Mouse (Mus musculus): ENCODE results near the gene Psmb5. TPM values are rescaled to one million over a fixed set of nuclear protein-coding genes. Genes with fewer than 3 reads are reported as not detected.

Gene Psmb5
- polyA plus RNA-seq (2012; rRNA removed), result 129 and 146 TPM in 2 replicates

DNA sequence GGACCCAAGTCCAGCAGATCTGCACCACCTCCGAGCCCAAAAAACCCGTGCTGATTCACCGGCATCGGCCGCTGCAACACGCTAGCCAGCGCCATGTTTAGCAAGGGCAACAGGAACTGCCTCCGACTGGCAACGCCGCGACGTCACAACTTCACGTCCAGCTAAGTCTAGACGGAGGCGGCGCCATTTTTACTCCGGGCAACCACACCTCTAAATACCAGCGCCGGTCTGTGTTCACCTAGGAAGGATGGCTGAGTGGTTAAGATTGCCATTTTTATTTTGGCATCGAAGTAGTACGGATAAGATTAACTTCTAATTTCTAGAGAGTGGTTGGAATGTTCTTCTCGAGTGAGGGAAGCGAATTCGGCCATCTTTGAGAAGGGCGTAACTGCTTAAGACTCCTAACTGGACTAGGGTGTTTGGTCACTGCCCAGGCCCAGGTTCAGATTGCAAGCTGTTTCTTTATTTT, at the start of gene Psmb5:
TSS of gene Psmb5 (minus strand) at position 126 of the 469 bp plus-strand sequence.
- under 1% methylated on average over 25 of the region's 25 CpGs for WGBS
- no peak for TF ChIP-seq CTCF (IDR thresholded peaks at IDR 0.05; ENCODE audit: insufficient read depth, low read length)
- peak; percentile 61; the same call in 1 of the 2 replicates for TF ChIP-seq POLR2A (IDR thresholded peaks at IDR 0.05; ENCODE audit: borderline replicate concordance, extremely low read depth, low read depth, low read length)
- Histone ChIP-seq H3K4me1 (ENCODE audit: control insufficient read depth, insufficient read depth, low read length) (no peaks in the 10 kb centered on the region; the same call in 1 of the 2 replicates), H3K4me3 (replicated peaks; ENCODE audit: extremely low read depth, low read depth, low read length) (peak within 1 kb of the TSS; percentile 89)
- DNase-seq, result peak; percentile 93

DNA sequence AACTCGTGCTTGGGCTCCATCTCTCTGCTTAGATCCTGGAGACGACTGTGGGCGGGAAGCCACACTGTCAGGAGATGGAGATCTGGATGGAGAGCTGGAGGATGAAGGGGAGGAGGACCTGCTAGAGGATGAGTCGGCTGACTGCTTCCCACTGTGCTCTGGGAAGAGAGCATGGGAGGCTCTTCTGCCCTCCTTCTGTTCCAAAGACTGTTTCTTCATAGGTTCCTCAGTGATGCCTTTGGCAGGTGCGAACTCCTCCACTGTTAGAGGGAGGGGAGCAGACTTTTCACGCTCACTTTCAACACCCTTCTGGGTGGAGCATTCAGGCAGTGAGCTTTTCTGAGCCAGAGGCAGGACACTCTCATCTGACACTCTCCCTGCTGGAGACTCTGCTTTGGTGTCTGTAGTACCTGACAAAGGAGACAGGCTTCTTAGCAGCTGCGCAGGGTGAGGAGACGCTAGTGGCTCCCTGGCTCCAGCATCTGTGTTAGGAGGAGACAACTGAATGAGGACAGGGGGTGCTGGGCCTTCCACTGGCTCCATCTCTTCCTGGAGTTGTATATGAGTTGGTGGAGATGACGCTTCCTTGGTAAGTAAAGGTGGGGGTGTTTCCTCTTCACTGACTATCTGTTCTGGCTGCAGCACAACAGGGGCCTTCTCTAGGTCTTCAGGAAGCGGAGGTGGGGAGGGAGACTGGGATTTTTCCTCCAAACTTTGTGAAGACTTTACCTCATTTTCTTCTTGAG, 46.8 kb upstream of the Psmb5 start:
- TF ChIP-seq POLR2A (IDR thresholded peaks at IDR 0.05; ENCODE audit: borderline replicate concordance, extremely low read depth, low read depth, low read length) (no peak), CTCF (IDR thresholded peaks at IDR 0.05; ENCODE audit: insufficient read depth, low read length) (no peak)
- WGBS, result 88% methylated on average over 10 of the region's 10 CpGs
- DNase-seq, result no peak
- no peaks in the 10 kb centered on the region for H3K4me1 ChIP-seq (ENCODE audit: control insufficient read depth, insufficient read depth, low read length)
- no peak overlapping the region for H3K4me3 ChIP-seq (replicated peaks; ENCODE audit: extremely low read depth, low read depth, low read length)

DNA sequence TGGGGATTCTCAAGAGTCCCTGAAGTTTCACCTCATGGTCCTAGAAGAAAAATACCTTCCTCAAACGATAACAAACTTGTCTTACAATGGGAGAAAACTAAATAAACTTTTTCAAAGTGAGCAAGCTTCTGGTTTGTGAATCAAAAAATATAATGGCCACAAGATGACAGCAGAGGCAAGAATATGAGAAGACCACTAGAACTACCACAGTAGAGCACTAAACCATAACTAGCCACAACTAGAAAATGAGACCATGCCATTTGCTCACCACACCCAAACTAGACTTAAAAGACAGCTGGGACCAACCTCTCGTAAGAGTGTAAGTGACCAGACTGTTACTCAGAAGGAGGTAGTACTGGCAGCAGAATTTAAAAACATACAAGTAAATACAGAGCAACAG, 42.2 kb upstream of the Psmb5 start:
- Histone ChIP-seq H3K4me1 (ENCODE audit: control insufficient read depth, insufficient read depth, low read length) (no peaks in the 10 kb centered on the region), H3K4me3 (replicated peaks; ENCODE audit: extremely low read depth, low read depth, low read length) (no peak overlapping the region)
- no peak for DNase-seq
- WGBS, result 86% methylated on average over 2 of the region's 2 CpGs
- TF ChIP-seq POLR2A (IDR thresholded peaks at IDR 0.05; ENCODE audit: borderline replicate concordance, extremely low read depth, low read depth, low read length) (no peak), CTCF (IDR thresholded peaks at IDR 0.05; ENCODE audit: insufficient read depth, low read length) (no peak)

DNA sequence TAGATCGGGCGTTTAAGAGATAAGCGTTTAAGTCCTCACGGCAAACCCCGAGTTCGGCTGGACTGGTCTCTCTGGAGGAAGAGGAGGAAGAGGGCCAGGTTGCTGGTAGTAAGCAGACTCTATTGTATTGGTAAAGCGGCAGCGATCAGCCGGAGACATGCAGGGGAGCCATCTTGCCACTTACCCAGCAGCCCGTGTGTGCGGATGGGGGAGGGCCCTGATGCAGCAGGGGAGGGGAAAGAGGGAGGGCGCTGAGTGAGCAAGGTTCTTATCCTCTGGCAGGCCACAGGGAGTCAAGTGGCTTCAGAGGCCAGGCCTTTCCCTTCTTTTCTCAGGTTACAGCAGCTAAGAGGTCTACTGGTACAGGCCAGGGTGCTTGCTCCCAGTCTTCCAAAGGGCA, 35.7 kb upstream of the Psmb5 start:
- H3K4me1 ChIP-seq (ENCODE audit: control insufficient read depth, insufficient read depth, low read length), result peaks cover 6% of the 10 kb centered on the region
- DNase-seq, result peak; percentile 74
- peak overlapping the region; percentile 91 for H3K4me3 ChIP-seq (replicated peaks; ENCODE audit: extremely low read depth, low read depth, low read length)
- 1% methylated on average over 12 of the region's 12 CpGs for WGBS
- TF ChIP-seq CTCF (IDR thresholded peaks at IDR 0.05; ENCODE audit: insufficient read depth, low read length) (no peak), POLR2A (IDR thresholded peaks at IDR 0.05; ENCODE audit: borderline replicate concordance, extremely low read depth, low read depth, low read length) (peak; percentile 30; the same call in 1 of the 2 replicates)

GRCm38 (mm10) chr14:54652787-54653186, 35.0 kb upstream of the Psmb5 start:
- WGBS, result 7% methylated on average over 7 of the region's 7 CpGs
- no peak for TF ChIP-seq POLR2A (IDR thresholded peaks at IDR 0.05; ENCODE audit: borderline replicate concordance, extremely low read depth, low read depth, low read length)
- no peak for TF ChIP-seq CTCF (IDR thresholded peaks at IDR 0.05; ENCODE audit: insufficient read depth, low read length)
- no peak overlapping the region for H3K4me3 ChIP-seq (replicated peaks; ENCODE audit: extremely low read depth, low read depth, low read length)
- peaks cover 6% of the 10 kb centered on the region for H3K4me1 ChIP-seq (ENCODE audit: control insufficient read depth, insufficient read depth, low read length)
- DNase-seq, result no peak

DNA sequence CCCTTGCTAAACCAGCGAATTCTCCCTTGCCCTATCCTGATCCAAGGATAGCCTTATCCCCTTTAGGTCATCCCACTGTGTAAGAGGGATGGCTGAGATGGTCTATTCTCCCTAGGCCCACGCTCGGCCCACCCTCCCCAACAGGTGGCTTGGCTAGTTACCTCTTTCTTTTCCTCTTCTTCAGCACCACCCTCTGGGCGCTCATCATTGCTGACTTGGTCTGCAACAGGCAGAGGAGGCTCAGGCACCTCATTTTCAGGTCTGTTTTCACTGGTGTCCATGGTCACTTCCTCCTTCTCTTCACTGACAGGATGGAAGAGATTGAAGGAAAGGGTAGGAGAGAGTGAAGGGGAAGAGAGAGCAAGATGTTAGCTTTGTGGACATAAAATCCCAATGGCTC, 33.7 kb upstream of the Psmb5 start:
- DNase-seq, result no peak
- TF ChIP-seq POLR2A (IDR thresholded peaks at IDR 0.05; ENCODE audit: borderline replicate concordance, extremely low read depth, low read depth, low read length), result no peak
- no peak for TF ChIP-seq CTCF (IDR thresholded peaks at IDR 0.05; ENCODE audit: insufficient read depth, low read length)
- WGBS, result 78% methylated on average over 4 of the region's 4 CpGs
- no peak overlapping the region for H3K4me3 ChIP-seq (replicated peaks; ENCODE audit: extremely low read depth, low read depth, low read length)
- H3K4me1 ChIP-seq (ENCODE audit: control insufficient read depth, insufficient read depth, low read length), result peaks cover 6% of the 10 kb centered on the region

GRCm38 (mm10) chr14:54650621-54651454, 33.0 kb upstream of the Psmb5 start:
- TF ChIP-seq CTCF (IDR thresholded peaks at IDR 0.05; ENCODE audit: insufficient read depth, low read length), result peak; percentile 80
- TF ChIP-seq POLR2A (IDR thresholded peaks at IDR 0.05; ENCODE audit: borderline replicate concordance, extremely low read depth, low read depth, low read length), result no peak
- DNase-seq, result peak; percentile 72
- Histone ChIP-seq H3K4me1 (ENCODE audit: control insufficient read depth, insufficient read depth, low read length) (peaks cover 6% of the 10 kb centered on the region), H3K4me3 (replicated peaks; ENCODE audit: extremely low read depth, low read depth, low read length) (no peak overlapping the region)
- 52% methylated on average over 23 of the region's 23 CpGs for WGBS

GRCm38 (mm10) chr14:54647900-54648299, 30.1 kb upstream of the Psmb5 start:
- TF ChIP-seq POLR2A (IDR thresholded peaks at IDR 0.05; ENCODE audit: borderline replicate concordance, extremely low read depth, low read depth, low read length) (no peak), CTCF (IDR thresholded peaks at IDR 0.05; ENCODE audit: insufficient read depth, low read length) (no peak)
- Histone ChIP-seq H3K4me1 (ENCODE audit: control insufficient read depth, insufficient read depth, low read length) (no peaks in the 10 kb centered on the region), H3K4me3 (replicated peaks; ENCODE audit: extremely low read depth, low read depth, low read length) (no peak overlapping the region)
- WGBS, result 70% methylated on average over 4 of the region's 4 CpGs
- no peak for DNase-seq

DNA sequence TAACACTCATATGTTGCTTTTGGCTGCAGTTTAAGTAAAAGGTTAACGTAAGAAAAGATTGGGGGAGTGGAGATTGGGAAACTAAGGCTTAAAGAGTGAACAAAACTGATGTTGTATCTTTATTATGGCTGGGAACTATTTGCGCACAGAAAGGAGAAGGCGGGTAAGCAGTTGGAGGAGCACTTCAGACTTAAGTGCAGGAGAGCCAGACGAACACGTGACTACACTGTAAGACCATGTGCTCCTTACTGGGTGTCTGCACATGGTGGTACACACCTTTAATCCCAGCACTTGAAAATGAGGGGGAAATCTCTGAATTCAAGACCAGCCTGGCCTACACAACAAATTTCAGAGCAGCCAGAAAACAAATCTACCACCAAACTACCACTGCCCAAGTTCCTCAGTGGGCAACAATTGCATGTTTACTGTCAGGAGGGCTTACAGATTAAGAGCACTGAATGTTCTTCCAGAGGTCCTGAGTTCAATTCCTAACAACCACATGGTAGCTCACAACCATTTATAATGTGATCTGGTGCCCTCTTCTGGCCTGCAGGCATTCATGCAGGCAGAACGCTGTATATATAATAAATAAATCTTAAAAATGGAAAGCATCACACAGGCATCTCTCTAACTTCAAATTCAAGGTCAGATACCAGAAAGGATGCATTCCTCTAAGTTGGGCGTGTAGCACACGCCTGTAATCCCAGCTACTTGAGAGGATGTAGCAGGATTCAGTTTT, 29.2 kb upstream of the Psmb5 start:
- no peak for TF ChIP-seq CTCF (IDR thresholded peaks at IDR 0.05; ENCODE audit: insufficient read depth, low read length)
- TF ChIP-seq POLR2A (IDR thresholded peaks at IDR 0.05; ENCODE audit: borderline replicate concordance, extremely low read depth, low read depth, low read length), result no peak
- DNase-seq, result peak; percentile 38
- Histone ChIP-seq H3K4me3 (replicated peaks; ENCODE audit: extremely low read depth, low read depth, low read length) (no peak overlapping the region), H3K4me1 (ENCODE audit: control insufficient read depth, insufficient read depth, low read length) (no peaks in the 10 kb centered on the region)
- WGBS, result 74% methylated on average over 8 of the region's 8 CpGs

Data from lung, adult 2 months (tissue).